Mouse (Mus musculus): ENCODE measurements around the gene Fgfr2.

DNA sequence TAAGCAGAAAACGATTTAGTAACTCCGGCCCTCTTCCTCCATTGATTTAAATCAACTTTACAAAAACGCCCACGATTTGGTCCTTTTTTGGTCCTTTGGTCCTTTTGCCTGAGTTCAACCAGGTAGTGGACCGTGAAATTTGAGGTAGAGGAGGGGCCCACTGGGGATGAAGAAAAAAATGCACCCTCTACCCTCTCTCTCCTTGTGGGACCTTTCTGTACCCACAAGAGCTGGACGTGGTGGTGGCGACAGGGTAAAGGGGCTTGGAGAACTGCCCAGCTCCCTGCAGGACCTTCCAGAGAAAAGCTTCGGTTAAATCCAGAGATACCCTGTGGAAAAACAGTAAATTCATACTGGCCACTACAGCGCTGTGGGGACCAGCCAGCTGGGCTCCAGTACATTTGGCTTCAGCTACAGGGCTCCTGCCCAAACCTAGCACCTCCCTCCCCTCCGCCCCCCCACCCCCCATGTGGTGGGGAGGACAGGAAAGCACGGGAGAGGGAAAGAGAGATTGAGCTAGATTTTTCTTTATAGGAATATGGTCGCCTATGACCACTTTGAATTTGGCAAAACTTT lies 2185.8 kb downstream of the Fgfr2 start:
- no peak for TF ChIP-seq CHD2 (IDR thresholded peaks at IDR 0.05; ENCODE audit: low read depth, low read length)
- TF ChIP-seq ZC3H11A (IDR thresholded peaks at IDR 0.05; ENCODE audit: borderline replicate concordance, low read depth, low read length), result no peak
